Mouse (Mus musculus) spleen, adult 2 months (tissue): ENCODE results near the gene Shisa8. TPM values are rescaled to one million over a fixed set of nuclear protein-coding genes. Genes with fewer than 3 reads are reported as not detected.

Experiments
- DNase-seq, 2 experiments: peaks; one replicate each; pipeline versions ENCODE4 v3.0.0 to v3.0.0-alpha.2; 2012 to 2021; ENCODE audit warnings: low spot score in 2 of 2, low read depth in 1 of 2
- H3K27ac ChIP-seq: fragments of 200-500 bp; 2 replicates; pipeline ENCODE4 v1.5.1; 2012; ENCODE audit warnings: low read length, inconsistent platforms; ENCODE audit not compliant: insufficient read depth
- H3K27me3 ChIP-seq: fragments of 200-500 bp; 2 replicates; pipeline ENCODE4 v1.6.1; 2012; ENCODE audit warnings: mild to moderate bottlenecking, moderate library complexity, low read length, inconsistent platforms; ENCODE audit not compliant: control insufficient read depth, insufficient read depth
- H3K36me3 ChIP-seq: fragments of 200-500 bp; 2 replicates; pipeline ENCODE4 v1.6.1; 2012; ENCODE audit warnings: mild to moderate bottlenecking, low read length, inconsistent platforms; ENCODE audit not compliant: control insufficient read depth, insufficient read depth
- H3K4me1 ChIP-seq: fragments of 200-500 bp; 2 replicates; pipeline ENCODE4 v1.6.1; 2011; ENCODE audit warnings: inconsistent platforms; ENCODE audit not compliant: control insufficient read depth, insufficient read depth, insufficient read length
- H3K4me3 ChIP-seq: fragments of 200-500 bp; 2 replicates; pipeline ENCODE4 v1.5.1; 2011; ENCODE audit warnings: mild to moderate bottlenecking, inconsistent platforms; ENCODE audit not compliant: insufficient read depth, insufficient read length; ENCODE audit errors: extremely low read depth
- CTCF ChIP-seq: fragments of 200-500 bp; IDR thresholded peaks from 2 replicates; pipeline ENCODE4 v1.5.1; 2011; ENCODE audit warnings: mild to moderate bottlenecking, inconsistent platforms; ENCODE audit not compliant: insufficient read depth, insufficient read length, insufficient replicate concordance; ENCODE audit errors: extremely low read depth
- POLR2A ChIP-seq: fragments of 200-500 bp; IDR thresholded peaks from 2 replicates; pipeline ENCODE4 v1.6.1; 2011; ENCODE audit warnings: low read depth, low read length, inconsistent platforms
- WGBS: fragments of 180-500 bp; shearing (Covaris S2); methylation state at CpG from one replicate; pipeline ENCODE4 v1.1.7; 2018; 5-methylcytosine and 5-hydroxymethylcytosine counted together
- polyA plus RNA-seq: library from polyadenylated mRNA; depleted of rRNA; stranded (reverse); fragments of >200 nt; gene quantifications from 2 replicates; pipeline ENCODE4 v1.2.3, GENCODE M21; 2012

The Shisa8 gene
- polyA plus RNA-seq, 1 experiment = 5.4 TPM

GRCm38 (mm10) chr15:82244115-82244804, 31.6 kb upstream of the Shisa8 start, which contains the start of gene Cenpm:
TSS of gene Cenpm (minus strand) at chr15:82244748.
- Histone ChIP-seq H3K4me3 (peak within 1 kb of the TSS; percentile 99), H3K4me1 (no peaks in the 10 kb centered on the region; the same call in 1 of the 2 replicates), H3K27me3 (no peaks in the 10 kb centered on the region), H3K27ac (peak within 1 kb of the TSS; percentile 61; the same call in 1 of the 2 replicates), H3K36me3 (no peaks in the 10 kb centered on the region)
- TF ChIP-seq CTCF = no peak
- no peak for TF ChIP-seq POLR2A
- WGBS = under 1% methylated on average over 65 of the region's 65 CpGs
- peak; percentile 74 to 90 for DNase-seq

- Histone ChIP-seq H3K4me3 (peak overlapping the region; percentile 99), H3K4me1 (no peaks in the 10 kb centered on the region; the same call in 1 of the 2 replicates), H3K27ac (no peak overlapping the region), H3K36me3 (no peaks in the 10 kb centered on the region), H3K27me3 (no peaks in the 10 kb centered on the region)
- no peak for DNase-seq
- TF ChIP-seq POLR2A (no peak), CTCF (no peak)
- WGBS = 2% methylated on average over 12 of the region's 12 CpGs
Observed at GRCm38 (mm10) chr15:82243742-82244114, 31.1 kb upstream of the Shisa8 start.

- WGBS = 74% methylated on average over 3 of the region's 3 CpGs
- H3K4me3 ChIP-seq = peak overlapping the region; percentile 99
- TF ChIP-seq POLR2A = no peak
- no peak for DNase-seq
- H3K27me3 ChIP-seq = no peaks in the 10 kb centered on the region
- no peak overlapping the region for H3K27ac ChIP-seq
- no peaks in the 10 kb centered on the region for H3K36me3 ChIP-seq
- no peaks in the 10 kb centered on the region; the same call in 1 of the 2 replicates for H3K4me1 ChIP-seq
Observed at GRCm38 (mm10) chr15:82243311-82243710, 30.7 kb upstream of the Shisa8 start.

GRCm38 (mm10) chr15:82236565-82236964, 23.9 kb upstream of the Shisa8 start:
- Histone ChIP-seq H3K4me3 (no peak overlapping the region), H3K36me3 (no peaks in the 10 kb centered on the region), H3K4me1 (peaks cover 24% of the 10 kb centered on the region), H3K27me3 (no peaks in the 10 kb centered on the region), H3K27ac (no peak overlapping the region)
- DNase-seq = peak; percentile 64 to 86
- TF ChIP-seq POLR2A (no peak), CTCF (peak; percentile 96)
- WGBS = 29% methylated on average over 5 of the region's 5 CpGs

GRCm38 (mm10) chr15:82235661-82236060, 23.0 kb upstream of the Shisa8 start:
- H3K27me3 ChIP-seq = no peaks in the 10 kb centered on the region
- peaks cover 33% of the 10 kb centered on the region for H3K4me1 ChIP-seq
- 49% methylated on average over 10 of the region's 10 CpGs for WGBS
- DNase-seq = no peak
- H3K4me3 ChIP-seq = no peak overlapping the region
- TF ChIP-seq POLR2A (no peak), CTCF (no peak)
- peak overlapping the region; percentile 57 for H3K27ac ChIP-seq
- H3K36me3 ChIP-seq = no peaks in the 10 kb centered on the region

- Histone ChIP-seq H3K27me3 (no peaks in the 10 kb centered on the region), H3K4me3 (no peak overlapping the region), H3K4me1 (peaks cover 45% of the 10 kb centered on the region), H3K27ac (peak overlapping the region; percentile 76), H3K36me3 (no peaks in the 10 kb centered on the region)
- WGBS = 52% methylated on average over 4 of the region's 4 CpGs
- TF ChIP-seq POLR2A (no peak), CTCF (no peak)
- peak in 1 of 2 experiments; percentile 74 for DNase-seq
Observed at GRCm38 (mm10) chr15:82232651-82233050, 20.0 kb upstream of the Shisa8 start.
